Mouse (Mus musculus): ENCODE data around the gene Uhrf1bp1.

- TF ChIP-seq CTCF (IDR thresholded peaks at IDR 0.05) (no peak), EP300 (IDR thresholded peaks at IDR 0.05) (peak; percentile 21; the same call in 1 of the 2 replicates)
Observed at GRCm38 (mm10) chr17:27931826-27932225, 75.6 kb downstream of the Uhrf1bp1 start.

Measured in lung, postnatal 0 days (tissue).